Mouse (Mus musculus): ENCODE measurements at regions not wholly inside any gene's neighbourhood (a gene's known extent, or its start where the extent isn't known, plus 50 kb on each side); places are given as distances from the start of the nearest gene placed in this dataset.

DNA sequence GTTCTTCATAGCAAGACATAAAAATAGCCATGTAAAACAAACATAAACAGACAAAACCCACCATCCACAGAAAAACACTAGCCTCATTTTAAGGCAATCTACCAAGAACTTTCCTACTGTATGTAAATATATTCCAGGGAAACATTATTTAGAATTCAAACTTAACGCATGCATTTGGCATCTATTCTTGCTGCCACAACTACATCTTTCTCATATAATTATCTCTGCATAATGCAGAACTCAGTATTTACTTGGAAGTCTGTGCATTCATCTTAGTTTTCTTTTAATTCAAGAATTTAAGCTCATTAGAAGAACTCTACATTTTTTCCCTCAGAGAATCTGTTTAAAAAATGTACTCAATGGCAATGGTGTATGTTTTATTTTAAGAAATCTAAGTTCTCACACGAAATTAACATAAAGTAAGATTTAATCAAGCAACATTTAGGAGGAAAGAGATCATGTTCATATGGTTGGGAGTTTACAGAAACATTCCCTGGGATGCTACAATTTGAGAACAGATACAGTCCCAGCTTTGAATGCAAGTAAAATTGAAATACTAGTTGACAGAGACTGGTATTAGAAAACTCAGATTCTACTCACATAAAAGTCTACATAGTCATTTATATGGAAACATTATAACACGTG, 1114.7 kb downstream of the Sorcs1 start:
- DNase-seq = no peak

DNA sequence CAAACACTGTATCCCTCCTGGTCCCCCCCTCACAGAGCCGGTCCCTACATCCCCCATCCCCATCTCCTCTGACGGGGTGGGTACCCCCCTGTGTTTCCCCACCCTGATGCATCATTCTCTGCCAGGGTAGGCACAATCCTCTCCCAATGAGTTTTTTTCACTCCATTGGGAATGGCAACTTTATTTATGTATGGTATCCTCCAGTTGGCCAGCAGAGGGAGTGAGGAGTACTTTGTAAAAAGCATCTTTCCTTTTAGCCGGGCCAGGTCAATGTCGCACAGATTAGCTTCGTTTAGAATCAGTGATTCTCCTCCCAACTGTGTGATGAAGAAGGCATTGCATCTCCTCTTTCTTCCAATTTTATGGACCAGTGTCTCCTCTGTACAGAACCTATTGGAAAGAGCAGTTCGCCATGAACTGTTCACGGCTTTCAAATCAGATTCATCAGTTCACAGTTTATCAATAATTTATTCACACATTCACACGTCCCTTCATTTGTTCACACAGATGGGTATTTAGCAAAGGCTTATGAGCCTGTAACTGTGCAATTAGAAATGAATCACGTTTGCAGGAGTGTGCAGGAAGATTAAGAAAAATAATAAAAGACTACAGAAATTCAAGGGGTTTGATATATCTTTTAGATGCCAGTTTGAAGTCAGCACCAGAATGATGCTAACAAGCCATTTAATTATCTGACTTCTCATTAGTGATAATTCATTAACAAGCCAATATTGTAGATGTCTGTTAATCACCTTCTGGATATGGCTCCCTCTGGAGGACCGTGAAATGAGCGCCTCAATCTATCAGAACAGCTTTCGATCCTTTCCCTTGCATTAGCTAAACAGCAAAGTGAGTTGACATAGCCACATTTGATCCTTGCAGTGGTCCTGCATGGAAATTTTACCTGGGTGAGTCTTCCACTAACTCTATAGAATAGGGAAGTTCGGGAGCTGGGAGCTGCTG, 1138.7 kb downstream of the Sorcs1 start:
- peak; percentile 17 for DNase-seq
